Mouse (Mus musculus): ENCODE data around the gene Fam25c. TPM values are rescaled to one million over a fixed set of nuclear protein-coding genes. Genes with fewer than 3 reads are reported as not detected.

The Fam25c gene
- 3.5 and 5.7 TPM in 2 replicates for polyA plus RNA-seq (2011; ENCODE audit: insufficient read depth, insufficient read length, low read depth, missing spikeins)

DNA sequence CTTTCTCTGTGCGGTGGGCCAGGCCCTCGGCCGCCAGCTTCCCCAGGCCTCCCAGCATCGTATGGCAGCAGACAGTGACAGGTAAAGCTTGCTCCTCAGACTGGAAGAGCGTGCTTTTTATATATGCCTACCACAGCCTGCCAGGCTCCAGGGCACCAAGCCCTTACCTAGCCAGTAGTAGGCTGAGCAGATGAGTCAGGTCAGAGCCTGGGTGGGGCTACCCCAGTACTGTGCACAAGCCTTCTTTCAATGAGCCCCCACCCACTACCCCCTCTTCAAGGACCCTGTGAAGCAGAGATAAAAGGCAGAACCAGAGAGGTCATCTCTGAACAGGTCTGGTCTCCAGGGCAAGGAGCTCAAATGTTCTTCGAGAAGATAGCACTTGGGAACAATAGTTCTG lies at the start of gene Fam25c:
Gene Fam25c, minus strand, starts transcription at position 133 of the 400 bp plus-strand sequence.
- H3K9ac ChIP-seq (ENCODE audit: low read depth, poor library complexity, severe bottlenecking), result peak within 1 kb of the TSS; percentile 26; the same call in 1 of the 2 replicates
- H3K4me1 ChIP-seq (ENCODE audit: control insufficient read depth, insufficient read depth, low read length), result peaks cover 17% of the 10 kb centered on the region
- H3K4me3 ChIP-seq (ENCODE audit: low read depth, low read length), result no peak within 1 kb of the TSS

DNA sequence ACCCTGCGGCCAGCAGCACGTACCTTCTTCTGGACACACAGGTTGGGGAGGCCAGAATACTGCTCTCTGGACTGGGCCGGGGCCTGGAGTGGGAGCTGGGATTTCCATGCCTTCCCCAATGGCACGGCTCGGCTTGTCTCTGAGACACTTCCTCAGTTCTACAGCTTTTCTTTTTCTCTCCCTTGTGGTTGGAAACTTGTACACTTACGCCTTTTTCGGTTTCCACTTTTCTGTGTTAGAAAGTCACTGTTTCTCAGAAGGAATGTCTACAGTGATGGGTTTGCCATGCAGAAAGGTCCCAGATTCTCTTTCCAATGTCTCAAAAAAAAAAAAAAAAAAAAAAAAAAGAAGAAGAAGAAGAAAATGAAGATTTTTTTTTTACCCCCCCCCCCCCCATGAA lies 48.2 kb upstream of the Fam25c start:
- Histone ChIP-seq H3K27me3 (ENCODE audit: control insufficient read depth, insufficient read depth, low read length, poor library complexity, severe bottlenecking) (no peaks in the 10 kb centered on the region), H3K36me3 (ENCODE audit: control insufficient read depth, insufficient read depth, low read length, poor library complexity, severe bottlenecking) (peaks cover 4% of the 10 kb centered on the region)

More for the DNA sequence above, at the start of gene Fam25c:
- TF ChIP-seq POLR2A (IDR thresholded peaks at IDR 0.05; ENCODE audit: insufficient read depth, low read length) (no peak), EP300 (IDR thresholded peaks at IDR 0.05; ENCODE audit: insufficient read depth, low read depth, low read length) (no peak), CTCF (IDR thresholded peaks at IDR 0.05; ENCODE audit: low read depth, low read length) (no peak)
- no peaks in the 10 kb centered on the region for H3K9me3 ChIP-seq (replicated peaks; ENCODE audit: control insufficient read depth, insufficient read depth, low read length, poor library complexity, severe bottlenecking)
- H3K27me3 ChIP-seq (ENCODE audit: control insufficient read depth, insufficient read depth, low read length, poor library complexity, severe bottlenecking), result no peaks in the 10 kb centered on the region
- H3K36me3 ChIP-seq (ENCODE audit: control insufficient read depth, insufficient read depth, low read length, poor library complexity, severe bottlenecking), result no peaks in the 10 kb centered on the region
- H3K27ac ChIP-seq (ENCODE audit: insufficient read depth, low read length), result no peak within 1 kb of the TSS

DNA sequence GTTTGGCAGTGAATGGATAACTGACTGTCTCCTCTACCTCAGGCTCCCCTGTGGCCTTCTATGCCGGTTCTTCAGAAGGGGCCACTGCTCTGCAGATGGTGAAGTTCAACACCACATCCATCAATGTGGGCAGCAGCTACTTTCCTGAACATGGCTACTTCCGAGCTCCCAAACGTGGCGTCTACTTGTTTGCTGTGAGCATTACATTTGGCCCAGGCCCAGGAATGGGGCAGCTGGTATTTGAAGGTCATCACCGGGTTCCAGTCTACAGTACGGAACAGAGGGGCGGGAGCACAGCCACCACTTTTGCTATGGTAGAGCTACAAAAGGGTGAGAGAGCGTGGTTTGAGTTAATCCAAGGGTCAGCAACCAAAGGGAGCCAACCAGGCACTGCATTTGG lies 47.6 kb upstream of the Fam25c start:
- Histone ChIP-seq H3K36me3 (ENCODE audit: control insufficient read depth, insufficient read depth, low read length, poor library complexity, severe bottlenecking) (peaks cover 4% of the 10 kb centered on the region), H3K9me3 (replicated peaks; ENCODE audit: control insufficient read depth, insufficient read depth, low read length, poor library complexity, severe bottlenecking) (no peaks in the 10 kb centered on the region), H3K9ac (ENCODE audit: low read depth, poor library complexity, severe bottlenecking) (no peak overlapping the region), H3K27me3 (ENCODE audit: control insufficient read depth, insufficient read depth, low read length, poor library complexity, severe bottlenecking) (no peaks in the 10 kb centered on the region), H3K4me1 (ENCODE audit: control insufficient read depth, insufficient read depth, low read length) (no peaks in the 10 kb centered on the region), H3K4me3 (ENCODE audit: low read depth, low read length) (no peak overlapping the region), H3K27ac (ENCODE audit: insufficient read depth, low read length) (no peak overlapping the region)
- no peak for TF ChIP-seq POLR2A (IDR thresholded peaks at IDR 0.05; ENCODE audit: insufficient read depth, low read length)
- TF ChIP-seq EP300 (IDR thresholded peaks at IDR 0.05; ENCODE audit: insufficient read depth, low read depth, low read length), result no peak
- no peak for TF ChIP-seq CTCF (IDR thresholded peaks at IDR 0.05; ENCODE audit: low read depth, low read length)

More for the DNA sequence above, 48.2 kb upstream of the Fam25c start:
- no peak for TF ChIP-seq POLR2A (IDR thresholded peaks at IDR 0.05; ENCODE audit: insufficient read depth, low read length)
- no peak overlapping the region for H3K4me3 ChIP-seq (ENCODE audit: low read depth, low read length)
- no peaks in the 10 kb centered on the region for H3K9me3 ChIP-seq (replicated peaks; ENCODE audit: control insufficient read depth, insufficient read depth, low read length, poor library complexity, severe bottlenecking)
- no peaks in the 10 kb centered on the region for H3K4me1 ChIP-seq (ENCODE audit: control insufficient read depth, insufficient read depth, low read length)
- H3K9ac ChIP-seq (ENCODE audit: low read depth, poor library complexity, severe bottlenecking), result no peak overlapping the region
- no peak overlapping the region for H3K27ac ChIP-seq (ENCODE audit: insufficient read depth, low read length)

DNA sequence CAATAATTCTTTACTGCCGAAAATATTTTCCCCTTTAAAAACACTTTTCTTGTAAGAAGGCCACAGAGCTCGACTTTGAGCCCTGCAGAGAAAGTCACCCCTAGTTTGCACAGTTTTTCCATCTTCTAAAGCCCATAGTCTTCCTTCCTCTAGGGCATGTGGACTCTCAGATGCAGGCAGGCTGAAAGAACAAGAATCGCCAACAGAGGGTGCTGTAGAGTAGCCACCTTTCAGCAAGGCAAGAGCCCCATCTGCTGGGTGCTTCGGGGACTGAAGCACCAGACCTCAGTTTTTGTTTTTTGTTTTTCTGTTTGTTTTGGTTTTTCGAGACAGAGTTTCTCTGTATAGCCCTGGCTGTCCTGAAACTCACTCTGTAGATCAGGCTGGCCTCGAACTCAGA lies 45.9 kb upstream of the Fam25c start:
- Histone ChIP-seq H3K36me3 (ENCODE audit: control insufficient read depth, insufficient read depth, low read length, poor library complexity, severe bottlenecking) (no peaks in the 10 kb centered on the region; the same call in 1 of the 2 replicates), H3K9me3 (replicated peaks; ENCODE audit: control insufficient read depth, insufficient read depth, low read length, poor library complexity, severe bottlenecking) (no peaks in the 10 kb centered on the region), H3K27ac (ENCODE audit: insufficient read depth, low read length) (no peak overlapping the region), H3K4me3 (ENCODE audit: low read depth, low read length) (no peak overlapping the region), H3K9ac (ENCODE audit: low read depth, poor library complexity, severe bottlenecking) (no peak overlapping the region), H3K27me3 (ENCODE audit: control insufficient read depth, insufficient read depth, low read length, poor library complexity, severe bottlenecking) (no peaks in the 10 kb centered on the region), H3K4me1 (ENCODE audit: control insufficient read depth, insufficient read depth, low read length) (no peaks in the 10 kb centered on the region)
- TF ChIP-seq POLR2A (IDR thresholded peaks at IDR 0.05; ENCODE audit: insufficient read depth, low read length), result no peak
- TF ChIP-seq CTCF (IDR thresholded peaks at IDR 0.05; ENCODE audit: low read depth, low read length), result peak; percentile 100
- 0 out of 2 replicates have a peak, but pooled peaks have one; percentile 47 for TF ChIP-seq EP300 (IDR thresholded peaks at IDR 0.05; ENCODE audit: insufficient read depth, low read depth, low read length)

DNA sequence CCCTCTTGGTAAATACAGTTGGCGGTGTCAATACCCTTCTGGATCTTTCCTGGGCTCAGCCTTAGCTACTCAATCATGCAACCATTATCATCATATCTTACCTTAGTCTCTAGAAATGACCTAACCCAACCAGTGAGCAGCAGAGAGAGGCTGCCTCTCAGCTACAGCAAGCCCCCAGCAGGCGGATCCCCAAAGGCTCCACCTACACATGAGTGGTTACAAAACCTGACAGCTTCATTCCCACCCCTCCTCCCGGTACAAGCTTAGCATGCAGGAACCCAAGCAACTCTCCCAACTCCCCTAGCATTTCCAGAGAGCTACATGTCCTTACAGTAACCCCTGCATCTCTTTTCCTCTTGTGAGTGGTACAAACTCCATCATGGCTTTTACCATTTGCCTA lies 44.8 kb upstream of the Fam25c start:
- TF ChIP-seq CTCF (IDR thresholded peaks at IDR 0.05; ENCODE audit: low read depth, low read length) (no peak), POLR2A (IDR thresholded peaks at IDR 0.05; ENCODE audit: insufficient read depth, low read length) (no peak), EP300 (IDR thresholded peaks at IDR 0.05; ENCODE audit: insufficient read depth, low read depth, low read length) (no peak)
- H3K27me3 ChIP-seq (ENCODE audit: control insufficient read depth, insufficient read depth, low read length, poor library complexity, severe bottlenecking), result no peaks in the 10 kb centered on the region
- no peaks in the 10 kb centered on the region for H3K36me3 ChIP-seq (ENCODE audit: control insufficient read depth, insufficient read depth, low read length, poor library complexity, severe bottlenecking)

DNA sequence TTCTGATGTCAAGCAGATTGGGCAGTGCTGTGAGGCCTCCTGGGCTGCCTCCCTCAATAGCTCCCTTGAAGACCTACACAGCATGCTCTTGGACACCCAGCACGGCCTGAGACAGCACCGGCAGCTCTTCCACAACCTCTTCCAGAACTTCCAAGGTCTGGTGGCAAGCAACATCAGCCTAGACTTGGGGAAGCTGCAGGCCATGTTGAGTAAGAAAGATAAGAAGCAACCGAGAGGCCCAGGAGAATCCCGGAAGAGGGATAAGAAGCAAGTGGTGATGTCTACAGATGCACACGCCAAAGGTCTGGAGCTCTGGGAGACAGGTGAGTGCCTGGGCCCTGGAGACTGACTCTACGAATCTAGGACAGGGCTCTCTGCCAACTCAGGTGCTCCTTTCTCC lies 44.1 kb upstream of the Fam25c start:
- TF ChIP-seq POLR2A (IDR thresholded peaks at IDR 0.05; ENCODE audit: insufficient read depth, low read length) (no peak), CTCF (IDR thresholded peaks at IDR 0.05; ENCODE audit: low read depth, low read length) (no peak), EP300 (IDR thresholded peaks at IDR 0.05; ENCODE audit: insufficient read depth, low read depth, low read length) (no peak)
- H3K4me3 ChIP-seq (ENCODE audit: low read depth, low read length), result no peak overlapping the region
- no peak overlapping the region for H3K27ac ChIP-seq (ENCODE audit: insufficient read depth, low read length)
- no peaks in the 10 kb centered on the region for H3K4me1 ChIP-seq (ENCODE audit: control insufficient read depth, insufficient read depth, low read length)
- no peaks in the 10 kb centered on the region for H3K9me3 ChIP-seq (replicated peaks; ENCODE audit: control insufficient read depth, insufficient read depth, low read length, poor library complexity, severe bottlenecking)
- H3K9ac ChIP-seq (ENCODE audit: low read depth, poor library complexity, severe bottlenecking), result no peak overlapping the region
- no peaks in the 10 kb centered on the region for H3K36me3 ChIP-seq (ENCODE audit: control insufficient read depth, insufficient read depth, low read length, poor library complexity, severe bottlenecking)
- no peaks in the 10 kb centered on the region for H3K27me3 ChIP-seq (ENCODE audit: control insufficient read depth, insufficient read depth, low read length, poor library complexity, severe bottlenecking)

More for the DNA sequence above, 44.8 kb upstream of the Fam25c start:
- no peaks in the 10 kb centered on the region for H3K9me3 ChIP-seq (replicated peaks; ENCODE audit: control insufficient read depth, insufficient read depth, low read length, poor library complexity, severe bottlenecking)
- no peak overlapping the region for H3K9ac ChIP-seq (ENCODE audit: low read depth, poor library complexity, severe bottlenecking)
- H3K27ac ChIP-seq (ENCODE audit: insufficient read depth, low read length), result no peak overlapping the region
- no peaks in the 10 kb centered on the region for H3K4me1 ChIP-seq (ENCODE audit: control insufficient read depth, insufficient read depth, low read length)
- no peak overlapping the region for H3K4me3 ChIP-seq (ENCODE audit: low read depth, low read length)

Data from ES-Bruce4 (cell line).